ENCODE assay signal across 26 mouse cellular contexts in genomic region chr2:135847738-135848137, GRCm38 (mm10).
"Had no signal": no experiment of that assay in that cellular context is flagged by ENCODE, and none has a peak within 500 bp of the region (broad histone marks: within the 10 kb centered on the region; RNA-seq: fewer than 3 reads in every experiment).

No protein-coding gene starts in this region.

- ATAC-seq: inflammation-experienced regulatory T-cells, adult 6 months; intestine, embryonic 15.5 days; intestine, postnatal 0 days had no signal

- H3K9me3 ChIP-seq: heart, embryonic 13.5 days; heart, embryonic 15.5 days; hindbrain, embryonic 13.5 days; hindbrain, embryonic 15.5 days; intestine, embryonic 15.5 days; limb, embryonic 10.5 days; limb, embryonic 12.5 days; liver, embryonic 13.5 days had no signal

- H3K9ac ChIP-seq: heart, embryonic 13.5 days; heart, embryonic 15.5 days; hindbrain, embryonic 13.5 days; hindbrain, embryonic 15.5 days; intestine, embryonic 15.5 days; limb, embryonic 12.5 days; liver, embryonic 13.5 days had no signal

- DNase-seq: gastrocnemius, adult 2 months; gastrocnemius, postnatal 10 days; gastrocnemius, postnatal 25 days; heart, adult 18-20 months; heart, postnatal 14 days; heart, postnatal 36 days; kidney, adult 18-20 months; kidney, adult 8-10 months; kidney, postnatal 10 days; kidney, postnatal 25 days; kidney, postnatal 4 days; liver; liver, embryonic 13.5 days had no signal

- H3K27me3 ChIP-seq: heart, embryonic 13.5 days; heart, embryonic 15.5 days; hindbrain, embryonic 13.5 days; hindbrain, embryonic 15.5 days; intestine, embryonic 15.5 days; limb, embryonic 12.5 days; liver, embryonic 13.5 days had no signal

- H3K27ac ChIP-seq: gastrocnemius, adult 2 months; heart, embryonic 13.5 days; heart, embryonic 15.5 days; hindbrain, embryonic 13.5 days; hindbrain, embryonic 15.5 days; intestine, embryonic 15.5 days; layer of hippocampus, adult 2 months; left cerebral cortex, adult 2 months; limb, embryonic 10.5 days; limb, embryonic 12.5 days; liver, embryonic 13.5 days had no signal

- H3K36me3 ChIP-seq: heart, embryonic 13.5 days; heart, embryonic 15.5 days; hindbrain, embryonic 13.5 days; hindbrain, embryonic 15.5 days; intestine, embryonic 15.5 days; limb, embryonic 10.5 days; limb, embryonic 12.5 days; liver, embryonic 13.5 days had no signal

- H3K4me3 ChIP-seq: gastrocnemius, adult 2 months; heart, embryonic 13.5 days; heart, embryonic 15.5 days; hindbrain, embryonic 13.5 days; hindbrain, embryonic 15.5 days; intestine, embryonic 15.5 days; layer of hippocampus, adult 2 months; left cerebral cortex, adult 2 months; limb, embryonic 10.5 days; limb, embryonic 12.5 days; liver, embryonic 13.5 days had no signal

- H3K4me1 ChIP-seq: hindbrain, embryonic 15.5 days; intestine, embryonic 15.5 days; limb, embryonic 10.5 days; limb, embryonic 12.5 days; liver, embryonic 13.5 days had no signal

- H3K4me2 ChIP-seq: heart, embryonic 11.5 days; heart, embryonic 13.5 days; heart, embryonic 15.5 days; hindbrain, embryonic 13.5 days; hindbrain, embryonic 15.5 days; intestine, embryonic 15.5 days; limb, embryonic 12.5 days; liver, embryonic 11.5 days; liver, embryonic 13.5 days had no signal
